Mouse (Mus musculus): Measurements from ENCODE around the gene Creb3l1.

GRCm38 (mm10) chr2:91948792-91949241 is 75.5 kb downstream of the Creb3l1 start:
- TF ChIP-seq CTCF (IDR thresholded peaks at IDR 0.05; ENCODE audit: low read depth, low read length), result no peak
- TF ChIP-seq EP300 (IDR thresholded peaks at IDR 0.05; ENCODE audit: insufficient read depth, low read depth, low read length), result no peak
